Mouse (Mus musculus) stomach, embryonic 14.5 days (tissue): ENCODE data around the gene Prkce. TPM values are rescaled to one million over a fixed set of nuclear protein-coding genes. Genes with fewer than 3 reads are reported as not detected.
A peak's percentile ranks its signal among the peaks of the same experiment; 100 is the strongest.

Experiments used
- ATAC-seq: fragments of 200-750 bp; cut with Nextera tagmentation; 2 replicates; pipeline ENCODE4 v1.8.0; 2017; ENCODE audit warnings: low read depth, moderate TSS enrichment; ENCODE audit not compliant: insufficient number of reproducible peaks, insufficient read depth, low FRiP score
- H3K27ac ChIP-seq: fragments of 300-500 bp; sonication (generic); 2 replicates; pipeline ENCODE4 v1.5.1; 2014; ENCODE audit warnings: mild to moderate bottlenecking, low read length, moderate library complexity, mixed read lengths
- H3K27me3 ChIP-seq: fragments of 300-500 bp; sonication (generic); 2 replicates; pipeline ENCODE4 v1.6.1; 2014; ENCODE audit warnings: low read length, control low read depth, mixed read lengths; ENCODE audit not compliant: control insufficient read depth, insufficient read depth
- H3K36me3 ChIP-seq: fragments of 300-500 bp; sonication (generic); 2 replicates; pipeline ENCODE4 v1.6.1; 2014; ENCODE audit warnings: mild to moderate bottlenecking, control low read depth, low read length, moderate library complexity, mixed read lengths; ENCODE audit not compliant: control insufficient read depth, insufficient read depth
- H3K4me1 ChIP-seq: fragments of 300-500 bp; sonication (generic); 2 replicates; pipeline ENCODE4 v1.6.1; 2014; ENCODE audit warnings: low read length, control low read depth, mixed read lengths; ENCODE audit not compliant: control insufficient read depth, insufficient read depth
- H3K4me2 ChIP-seq: fragments of 300-500 bp; sonication (generic); replicated peaks from 2 replicates; pipeline ENCODE4 v1.6.1; 2014; ENCODE audit warnings: low read depth, low read length, control low read depth
- H3K4me3 ChIP-seq: fragments of 300-500 bp; sonication (generic); 2 replicates; pipeline ENCODE4 v1.5.1; 2014; ENCODE audit warnings: low read depth, low read length, control low read depth
- H3K9ac ChIP-seq: fragments of 300-500 bp; sonication (generic); replicated peaks from 2 replicates; pipeline ENCODE4 v1.6.1; 2014; ENCODE audit warnings: low read depth, mild to moderate bottlenecking, control low read depth, low read length, moderate library complexity, mixed read lengths
- H3K9me3 ChIP-seq: fragments of 300-500 bp; sonication (generic); 2 replicates; pipeline ENCODE4 v1.6.1; 2016; ENCODE audit warnings: low read depth, low read length, control low read depth; ENCODE audit not compliant: control insufficient read depth
- WGBS: fragments of 180-500 bp; shearing (Covaris S2); extraction: QIAGEN DNeasy Blood & Tissue Kit; methylation state at CpG from one replicate; pipeline ENCODE4 v1.1.7; 2014; 5-methylcytosine and 5-hydroxymethylcytosine counted together
- polyA plus RNA-seq: library from polyadenylated mRNA; unstranded; fragments of >200 nt; fragmentation: Nextera tagmentation; extraction: Ambion mirVana; gene quantifications from 2 replicates; pipeline ENCODE4 v1.2.1, GENCODE M21; 2014

Prkce gene
- polyA plus RNA-seq, 1 experiment from 2014 or later: 7.3 TPM

DNA sequence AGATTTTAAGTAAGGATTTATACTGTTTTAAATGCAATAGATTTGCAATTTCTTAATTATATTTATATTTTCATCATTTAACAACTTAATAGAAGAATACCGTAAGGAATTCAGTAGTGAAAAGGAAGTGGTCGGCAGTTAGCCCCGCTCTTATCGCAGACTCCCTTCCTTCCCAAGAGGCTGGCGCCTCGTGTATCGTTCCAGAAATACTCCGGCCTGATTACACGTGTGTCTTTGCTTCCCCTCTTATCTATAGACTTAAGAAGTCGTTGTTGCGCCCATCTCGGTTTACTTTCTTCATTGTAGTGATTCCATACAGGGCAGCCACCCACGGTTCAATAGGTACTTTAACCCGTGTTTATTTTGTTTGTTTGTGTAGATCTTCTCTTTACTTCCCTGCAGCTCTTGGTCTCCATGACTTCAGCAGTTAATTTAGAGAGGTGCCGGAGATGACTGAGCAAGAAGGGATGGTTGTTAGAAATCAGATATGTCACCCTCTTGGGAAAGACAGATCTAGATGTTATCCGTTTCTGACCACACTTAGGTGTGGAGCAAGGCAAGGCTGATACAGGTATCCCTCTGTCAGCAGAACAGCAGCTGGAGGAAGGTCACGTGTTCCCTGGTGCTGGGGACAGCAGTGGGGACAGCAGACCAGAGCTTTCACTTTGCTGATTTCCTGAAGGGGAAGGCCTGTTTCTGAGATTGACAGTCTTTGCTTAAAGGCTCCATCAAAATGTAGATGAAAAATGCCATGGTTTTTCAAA lies 40.7 kb downstream of the Prkce start:
- ATAC-seq: no peak
- Histone ChIP-seq H3K4me3 (no peak overlapping the region), H3K27me3 (no peaks in the 10 kb centered on the region), H3K4me1 (peaks cover 7% of the 10 kb centered on the region; the same call in 1 of the 2 replicates), H3K9me3 (no peaks in the 10 kb centered on the region), H3K27ac (no peak overlapping the region), H3K4me2 (no peak overlapping the region), H3K36me3 (no peaks in the 10 kb centered on the region), H3K9ac (no peak overlapping the region)
- WGBS: 66% methylated on average over 17 of the region's 17 CpGs

DNA sequence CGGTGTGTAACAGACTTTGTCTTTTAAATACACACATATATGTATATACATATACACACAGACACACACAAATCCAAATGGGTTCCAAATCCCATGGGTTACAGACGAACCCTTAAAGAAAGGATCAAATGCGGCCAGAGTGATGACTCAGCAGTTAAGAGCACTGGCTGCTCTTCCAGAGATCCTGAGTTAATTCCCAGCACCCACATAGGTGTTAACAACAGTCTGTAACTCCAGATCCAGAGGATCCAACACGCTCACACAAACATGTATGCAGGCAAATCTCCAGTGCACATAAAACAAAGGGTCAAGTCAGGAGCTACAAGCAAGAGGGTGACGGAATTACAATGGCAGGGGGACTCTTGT lies 41.2 kb downstream of the Prkce start:
- no peak for ATAC-seq
- H3K9me3 ChIP-seq: no peaks in the 10 kb centered on the region
- H3K9ac ChIP-seq: no peak overlapping the region
- H3K4me3 ChIP-seq: no peak overlapping the region
- H3K4me1 ChIP-seq: peaks cover 5% of the 10 kb centered on the region; the same call in 1 of the 2 replicates
- H3K27ac ChIP-seq: no peak overlapping the region
- 90% methylated on average over 5 of the region's 5 CpGs for WGBS
- no peaks in the 10 kb centered on the region for H3K36me3 ChIP-seq
- no peak overlapping the region for H3K4me2 ChIP-seq
- H3K27me3 ChIP-seq: no peaks in the 10 kb centered on the region

DNA sequence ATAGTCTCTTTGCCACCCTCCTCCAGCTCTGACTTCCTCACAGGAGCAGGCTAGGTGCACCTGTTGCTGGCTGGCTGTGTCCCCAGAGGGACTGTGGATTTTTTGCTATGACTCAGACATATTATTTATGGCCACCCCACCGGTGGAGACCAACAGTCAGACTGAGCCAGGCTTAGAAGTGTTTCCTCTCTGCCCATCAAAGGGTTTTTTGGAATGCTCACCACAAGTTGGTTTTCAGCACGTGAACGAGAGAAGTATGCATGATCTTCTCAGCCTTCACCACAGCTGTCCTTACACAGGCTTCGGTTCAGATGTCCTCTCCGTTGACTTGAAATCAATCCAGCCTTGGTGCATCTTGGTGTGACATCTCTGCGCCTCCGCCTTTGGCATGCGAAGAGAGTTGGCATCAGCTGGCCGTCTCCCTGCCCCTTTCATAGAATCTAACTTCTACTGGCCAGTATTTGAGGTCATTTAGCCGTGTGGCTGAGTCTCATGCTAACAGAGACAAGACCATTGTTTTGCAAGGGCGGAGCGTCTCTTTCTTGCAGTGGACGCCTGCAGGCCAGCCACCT lies 42.2 kb downstream of the Prkce start:
- WGBS: 85% methylated on average over 13 of the region's 13 CpGs
- no peak overlapping the region for H3K9ac ChIP-seq
- H3K36me3 ChIP-seq: no peaks in the 10 kb centered on the region
- no peak overlapping the region for H3K4me2 ChIP-seq
- H3K27me3 ChIP-seq: no peaks in the 10 kb centered on the region
- H3K4me1 ChIP-seq: no peaks in the 10 kb centered on the region
- no peak for ATAC-seq
- no peak overlapping the region for H3K27ac ChIP-seq
- H3K4me3 ChIP-seq: no peak overlapping the region
- no peaks in the 10 kb centered on the region for H3K9me3 ChIP-seq

DNA sequence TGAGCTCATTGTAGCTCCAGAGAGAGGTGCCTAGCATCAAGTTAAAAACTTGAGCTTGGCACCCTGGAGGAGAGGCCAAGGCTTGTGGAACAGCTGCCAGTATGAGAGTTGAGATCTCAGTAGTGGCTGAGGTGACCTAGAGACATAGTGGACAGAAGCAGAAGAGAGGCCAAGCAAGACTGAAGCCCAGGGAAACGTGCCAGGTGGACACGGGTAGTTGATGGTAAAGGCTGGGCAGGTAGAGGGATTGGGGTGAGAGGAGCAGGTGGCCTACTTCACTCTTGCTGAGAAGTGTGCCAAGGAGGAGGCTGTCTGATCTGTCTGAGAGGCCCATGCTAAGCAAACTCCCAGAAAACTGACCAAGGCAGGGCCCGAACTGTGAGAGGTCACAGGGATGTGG lies 44.6 kb downstream of the Prkce start:
- Histone ChIP-seq H3K4me2 (no peak overlapping the region), H3K36me3 (no peaks in the 10 kb centered on the region), H3K4me1 (no peaks in the 10 kb centered on the region), H3K9me3 (no peaks in the 10 kb centered on the region), H3K4me3 (no peak overlapping the region), H3K27ac (no peak overlapping the region), H3K27me3 (no peaks in the 10 kb centered on the region), H3K9ac (no peak overlapping the region)
- no peak for ATAC-seq
- 88% methylated on average over 3 of the region's 3 CpGs for WGBS

DNA sequence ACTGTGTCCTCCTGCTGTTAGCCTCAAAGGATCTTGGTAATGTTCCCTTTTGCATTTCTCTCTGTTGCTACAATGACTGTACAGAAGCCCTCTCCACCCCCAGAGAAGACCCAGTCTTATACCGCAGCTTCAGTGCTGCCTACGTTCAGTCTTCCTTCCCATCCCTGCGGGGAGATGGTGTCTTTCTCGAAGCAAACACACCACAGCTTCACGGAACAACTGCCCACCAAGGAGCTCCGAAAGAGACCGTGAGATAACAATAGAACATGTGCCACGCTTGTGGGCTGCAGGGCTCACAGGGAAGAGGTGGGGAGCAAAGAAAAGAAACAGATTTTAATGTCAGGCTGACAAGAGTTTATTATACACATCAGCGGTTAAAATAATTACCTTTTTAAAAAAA lies 46.7 kb downstream of the Prkce start:
- no peaks in the 10 kb centered on the region for H3K36me3 ChIP-seq
- peak overlapping the region; percentile 66; the same call in 1 of the 2 replicates for H3K27ac ChIP-seq
- no peaks in the 10 kb centered on the region for H3K9me3 ChIP-seq
- no peaks in the 10 kb centered on the region for H3K4me1 ChIP-seq
- WGBS: 39% methylated on average over 9 of the region's 9 CpGs
- H3K27me3 ChIP-seq: no peaks in the 10 kb centered on the region
- no peak for ATAC-seq
- no peak overlapping the region for H3K9ac ChIP-seq
- H3K4me3 ChIP-seq: no peak overlapping the region
- H3K4me2 ChIP-seq: no peak overlapping the region

DNA sequence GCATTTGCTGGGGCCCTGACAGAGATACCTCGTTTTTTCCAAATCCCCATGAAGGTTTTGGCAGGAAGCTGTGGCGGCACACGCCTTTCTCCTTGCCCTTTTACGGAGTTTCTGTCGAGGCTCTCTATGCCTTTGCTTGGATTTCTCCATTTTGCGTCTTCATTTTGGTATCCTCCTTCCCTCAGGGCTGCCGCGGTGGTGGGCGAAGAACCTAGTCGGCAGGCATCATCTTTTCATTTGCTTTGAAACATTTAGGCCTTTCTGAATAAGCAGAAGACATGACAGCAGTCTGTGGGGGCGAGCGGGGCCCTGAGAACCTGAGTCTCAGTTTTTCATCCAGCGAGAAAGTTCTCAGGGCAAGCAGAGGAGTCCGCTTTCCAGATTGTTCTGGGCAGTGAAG lies 47.2 kb downstream of the Prkce start:
- 59% methylated on average over 14 of the region's 14 CpGs for WGBS
- H3K27ac ChIP-seq: peak overlapping the region; percentile 27
- H3K4me1 ChIP-seq: no peaks in the 10 kb centered on the region
- H3K9me3 ChIP-seq: no peaks in the 10 kb centered on the region
- H3K36me3 ChIP-seq: no peaks in the 10 kb centered on the region
- no peak overlapping the region for H3K4me2 ChIP-seq
- H3K4me3 ChIP-seq: no peak overlapping the region
- H3K27me3 ChIP-seq: no peaks in the 10 kb centered on the region
- no peak; the same call in 1 of the 2 replicates for ATAC-seq
- H3K9ac ChIP-seq: no peak overlapping the region

DNA sequence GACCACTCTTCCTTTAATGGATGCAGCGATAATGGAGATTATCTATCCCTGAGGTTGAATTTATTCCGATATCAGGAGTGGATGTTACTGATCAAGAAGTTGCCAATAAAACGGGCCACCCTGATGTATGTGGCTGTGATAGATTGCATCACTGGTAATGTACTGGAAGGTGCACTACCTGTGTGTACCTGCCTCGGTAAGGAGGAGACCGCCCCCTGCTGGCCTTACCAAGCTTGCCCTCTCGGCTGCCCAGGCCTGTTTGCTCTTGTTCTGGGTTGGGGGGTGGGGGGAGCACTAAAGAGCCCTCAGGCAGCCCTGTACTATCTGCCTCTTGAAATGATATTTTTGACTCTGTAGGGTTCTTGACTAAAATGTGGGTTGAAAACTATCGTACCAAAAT lies 48.2 kb downstream of the Prkce start:
- ATAC-seq: no peak
- 78% methylated on average over 7 of the region's 7 CpGs for WGBS

DNA sequence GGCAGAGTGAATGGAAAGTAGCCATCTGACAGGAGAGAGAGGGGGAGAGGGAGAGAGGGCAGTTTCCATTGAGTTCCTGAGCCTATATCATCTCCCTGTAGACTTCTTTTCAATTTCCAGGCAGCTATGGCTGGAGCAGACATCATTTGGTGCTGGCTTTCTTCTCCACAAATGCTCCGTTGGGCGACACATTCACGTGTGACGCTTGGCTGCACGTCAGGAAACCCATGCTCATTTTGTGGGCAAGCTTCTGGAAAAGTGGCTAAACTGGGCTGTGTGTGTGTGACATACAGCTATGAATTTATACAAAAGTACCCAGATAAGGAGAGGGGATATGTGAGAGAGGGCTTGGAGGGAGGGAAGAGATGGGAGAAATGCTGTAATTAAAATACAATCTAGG lies 49.9 kb downstream of the Prkce start:
- Histone ChIP-seq H3K27me3 (no peaks in the 10 kb centered on the region), H3K4me2 (no peak overlapping the region), H3K9me3 (no peaks in the 10 kb centered on the region), H3K4me1 (no peaks in the 10 kb centered on the region), H3K27ac (no peak overlapping the region), H3K9ac (no peak overlapping the region), H3K36me3 (no peaks in the 10 kb centered on the region), H3K4me3 (no peak overlapping the region)
- no peak for ATAC-seq
- 84% methylated on average over 5 of the region's 5 CpGs for WGBS

More for the DNA sequence above, 48.2 kb downstream of the Prkce start:
- Histone ChIP-seq H3K9ac (no peak overlapping the region), H3K27me3 (no peaks in the 10 kb centered on the region), H3K27ac (no peak overlapping the region), H3K9me3 (no peaks in the 10 kb centered on the region), H3K36me3 (no peaks in the 10 kb centered on the region), H3K4me1 (no peaks in the 10 kb centered on the region), H3K4me3 (no peak overlapping the region), H3K4me2 (no peak overlapping the region)

DNA sequence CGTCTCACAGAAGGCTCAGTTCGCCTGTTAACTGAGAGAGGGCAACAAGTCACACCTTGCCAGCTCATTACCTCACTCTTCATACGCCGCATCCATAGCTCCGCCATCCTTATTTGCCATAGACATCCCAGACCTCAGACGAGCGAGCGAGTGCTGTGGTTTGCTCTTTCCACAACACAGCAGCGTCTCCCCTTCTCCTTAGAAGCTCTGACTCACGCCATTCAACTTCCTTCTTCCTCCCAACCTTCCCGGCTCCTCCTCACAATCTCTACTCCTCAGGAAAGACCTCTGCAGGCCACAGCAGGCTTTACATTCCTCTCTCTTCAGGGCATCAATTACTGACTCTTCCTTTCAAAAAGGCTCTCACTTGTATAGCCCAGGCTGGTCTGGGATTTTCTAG lies 51.0 kb downstream of the Prkce start:
- Histone ChIP-seq H3K27me3 (no peaks in the 10 kb centered on the region), H3K36me3 (no peaks in the 10 kb centered on the region), H3K27ac (no peak overlapping the region), H3K9me3 (no peaks in the 10 kb centered on the region), H3K4me2 (no peak overlapping the region), H3K4me3 (no peak overlapping the region), H3K9ac (no peak overlapping the region), H3K4me1 (no peaks in the 10 kb centered on the region)
- ATAC-seq: no peak
- WGBS: 82% methylated on average over 11 of the region's 11 CpGs
